Mouse (Mus musculus): ENCODE measurements around the gene Ninl.

DNA sequence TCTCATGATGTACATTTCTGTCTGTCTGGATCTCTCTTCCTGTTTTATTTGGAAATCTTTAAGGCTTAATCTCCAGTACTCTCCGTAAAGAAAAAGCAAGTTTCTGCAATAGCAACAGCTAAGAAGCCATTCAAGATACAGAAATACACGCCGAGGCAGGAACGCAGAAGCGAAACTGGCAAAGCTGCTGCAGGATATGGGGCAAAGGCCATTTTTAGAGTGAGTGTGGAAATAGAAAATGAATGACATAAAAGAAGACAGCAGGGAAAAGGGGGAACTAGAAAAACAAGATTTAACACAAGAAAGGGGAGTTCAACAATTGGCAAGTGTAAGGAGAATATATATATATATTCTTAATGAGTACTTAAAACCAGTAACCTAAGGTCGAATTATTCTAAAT lies 117.5 kb downstream of the Ninl start:
- TF ChIP-seq GATA1 (IDR thresholded peaks at IDR 0.05; ENCODE audit: borderline replicate concordance, low read length): no peak
- TF ChIP-seq FLI1 (IDR thresholded peaks at IDR 0.05; ENCODE audit: low read length): no peak

All from megakaryocyte, embryonic 14.5 days (primary cell).